21 mouse cellular contexts compared by ENCODE assay signal in genomic region chrX:41793303-41793702, GRCm38 (mm10).
DNase-seq lines count a peak whose midpoint lies in the region; ATAC-seq and TF ChIP-seq lines count a peak whose summit lies in the region.
"Had no signal": no experiment of that assay in that cellular context is flagged by ENCODE, and none has a peak within 500 bp of the region (broad histone marks: within the 10 kb centered on the region; RNA-seq: fewer than 3 reads in every experiment).

No protein-coding gene starts in this region.

- H3K9ac ChIP-seq in intestine, embryonic 16.5 days (ENCODE audit: low read depth, low read length) = no peak overlapping the region
- H3K9ac ChIP-seq in intestine, embryonic 15.5 days = no peak overlapping the region
- H3K9ac ChIP-seq in intestine, postnatal 0 days (ENCODE audit: low read depth, low read length) = no peak overlapping the region

- H3K36me3 ChIP-seq in intestine, embryonic 16.5 days (ENCODE audit: control insufficient read depth, insufficient read depth, low read length) = no peaks in the 10 kb centered on the region
- no peaks in the 10 kb centered on the region for H3K36me3 ChIP-seq in intestine, embryonic 15.5 days
- H3K36me3 ChIP-seq in intestine, postnatal 0 days (ENCODE audit: control insufficient read depth, insufficient read depth) = no peaks in the 10 kb centered on the region
- peaks cover 6% of the 10 kb centered on the region for H3K36me3 ChIP-seq in forebrain, embryonic 10.5 days (replicated peaks)

- WGBS in intestine, embryonic 16.5 days = 76% methylated on average over 6 of the region's 6 CpGs
- 74% methylated on average over 6 of the region's 6 CpGs for WGBS in intestine, embryonic 15.5 days
- WGBS in intestine, postnatal 0 days = 66% methylated on average over 6 of the region's 6 CpGs
- WGBS in large intestine, adult 2 months = 58% methylated on average over 6 of the region's 6 CpGs
- WGBS in forebrain, embryonic 10.5 days = 89% methylated on average over 6 of the region's 6 CpGs

- no peak overlapping the region for H3K4me2 ChIP-seq in intestine, embryonic 16.5 days (ENCODE audit: low read depth, low read length)
- H3K4me2 ChIP-seq in intestine, embryonic 15.5 days (replicated peaks) = no peak overlapping the region
- no peak overlapping the region for H3K4me2 ChIP-seq in intestine, postnatal 0 days (replicated peaks; ENCODE audit: low read depth)

- ATAC-seq in intestine, embryonic 16.5 days = peak; percentile 55; the same call in 1 of the 2 replicates
- no peak for ATAC-seq in intestine, embryonic 15.5 days
- peak; percentile 69 for ATAC-seq in intestine, postnatal 0 days
- ATAC-seq: activated CD4-positive, CD25-positive, alpha-beta regulatory T cell, adult 4 months; CD4-positive, CD25-positive, alpha-beta regulatory T cell, adult 4 months; Patski had no signal

- no peaks in the 10 kb centered on the region for H3K4me1 ChIP-seq in intestine, embryonic 16.5 days (ENCODE audit: control insufficient read depth, insufficient read depth, low read length)
- no peaks in the 10 kb centered on the region for H3K4me1 ChIP-seq in intestine, embryonic 15.5 days (replicated peaks)
- H3K4me1 ChIP-seq in intestine, postnatal 0 days (replicated peaks; ENCODE audit: control insufficient read depth, insufficient read depth, low read length) = no peaks in the 10 kb centered on the region
- H3K4me1 ChIP-seq in forebrain, embryonic 10.5 days = no peaks in the 10 kb centered on the region

- DNase-seq in large intestine, adult 2 months (ENCODE audit: low read depth, low spot score) = peak; percentile 7
- no peak for DNase-seq in testis, postnatal 14 days (ENCODE audit: low spot score)
- no peak for DNase-seq in forebrain, embryonic 10.5 days (ENCODE audit: extremely low spot score, low spot score)
- DNase-seq: adrenal gland, adult 2 months; adrenal gland, adult 8-10 months; adrenal gland, postnatal 10 days; adrenal gland, postnatal 14 days; adrenal gland, postnatal 25 days; adrenal gland, postnatal 36 days; B cell, adult 2 months; cerebellum, adult 11 months; cerebellum, adult 11-12 months; cerebellum, adult 18-20 months had no signal

- H3K27ac ChIP-seq in intestine, embryonic 16.5 days (ENCODE audit: low read length) = no peak overlapping the region
- H3K27ac ChIP-seq in intestine, embryonic 15.5 days = no peak overlapping the region
- no peak overlapping the region for H3K27ac ChIP-seq in intestine, postnatal 0 days (ENCODE audit: low read depth, low read length)
- H3K27ac ChIP-seq in forebrain, embryonic 10.5 days = no peak overlapping the region

- no peaks in the 10 kb centered on the region for H3K27me3 ChIP-seq in intestine, embryonic 16.5 days (replicated peaks; ENCODE audit: control insufficient read depth, insufficient read depth, low read length)
- no peaks in the 10 kb centered on the region for H3K27me3 ChIP-seq in intestine, embryonic 15.5 days (replicated peaks)
- no peaks in the 10 kb centered on the region for H3K27me3 ChIP-seq in intestine, postnatal 0 days (replicated peaks; ENCODE audit: control insufficient read depth, insufficient read depth, low read length)
- H3K27me3 ChIP-seq in forebrain, embryonic 10.5 days (ENCODE audit: poor library complexity, severe bottlenecking) = no peaks in the 10 kb centered on the region
- H3K27me3 ChIP-seq: CH12.LX had no signal

- H3K9me3 ChIP-seq in intestine, embryonic 16.5 days (ENCODE audit: control insufficient read depth, low read length) = no peaks in the 10 kb centered on the region
- H3K9me3 ChIP-seq in intestine, embryonic 15.5 days = no peaks in the 10 kb centered on the region
- no peaks in the 10 kb centered on the region for H3K9me3 ChIP-seq in intestine, postnatal 0 days (ENCODE audit: control insufficient read depth)
- no peaks in the 10 kb centered on the region for H3K9me3 ChIP-seq in forebrain, embryonic 10.5 days
- H3K9me3 ChIP-seq: G1E had no signal

- no peak overlapping the region for H3K4me3 ChIP-seq in intestine, embryonic 16.5 days (ENCODE audit: low read length)
- H3K4me3 ChIP-seq in intestine, embryonic 15.5 days (replicated peaks) = no peak overlapping the region
- no peak overlapping the region for H3K4me3 ChIP-seq in intestine, postnatal 0 days (ENCODE audit: low read depth, low read length)
- H3K4me3 ChIP-seq in forebrain, embryonic 10.5 days = no peak overlapping the region

- TF ChIP-seq CTCF in intestine, postnatal 0 days (IDR thresholded peaks at IDR 0.05; ENCODE audit: low read depth) = no peak
